Mouse (Mus musculus): ENCODE data around the gene Slc25a18. TPM values are rescaled to one million over a fixed set of nuclear protein-coding genes. Genes with fewer than 3 reads are reported as not detected.
A peak's percentile ranks its signal among the peaks of the same experiment; 100 is the strongest.
"Not testable (repeated sequence)": the region's sequence is repeated elsewhere in the genome, so short reads cannot be mapped to it uniquely, and the experiment has no call there.

Slc25a18 gene
- polyA plus RNA-seq, 3 experiments from 2014 or later, result 0.36 to 0.47 TPM; not detected in 1

GRCm38 (mm10) chr6:120798905-120799304 lies 25.5 kb downstream of the Slc25a18 start:
- no peak for ATAC-seq

- no peak for ATAC-seq
Measured at GRCm38 (mm10) chr6:120799581-120800041, 26.2 kb downstream of the Slc25a18 start.

- ATAC-seq, result no peak
Measured at GRCm38 (mm10) chr6:120806999-120807737, 33.8 kb downstream of the Slc25a18 start.

- no peak for ATAC-seq
Measured at GRCm38 (mm10) chr6:120807738-120808081, 34.3 kb downstream of the Slc25a18 start.

- ATAC-seq, result not testable (repeated sequence)
Measured at GRCm38 (mm10) chr6:120811999-120812398, 38.6 kb downstream of the Slc25a18 start.

- ATAC-seq, result no peak
Measured at GRCm38 (mm10) chr6:120819294-120819693, 45.9 kb downstream of the Slc25a18 start.

- ATAC-seq, result no peak
Measured at GRCm38 (mm10) chr6:120820144-120820543, 46.8 kb downstream of the Slc25a18 start.

- ATAC-seq, result no peak
Measured at GRCm38 (mm10) chr6:120820941-120821340, 47.6 kb downstream of the Slc25a18 start.

GRCm38 (mm10) chr6:120821715-120822114 lies 48.3 kb downstream of the Slc25a18 start:
- no peak for ATAC-seq

GRCm38 (mm10) chr6:120822307-120822928 lies 49.0 kb downstream of the Slc25a18 start, which contains the start of gene Atp6v1e1:
Atp6v1e1 (minus strand) TSS chr6:120822793.
- peak; percentile 97 for ATAC-seq

GRCm38 (mm10) chr6:120822937-120823614 lies 49.7 kb downstream of the Slc25a18 start:
- ATAC-seq, result no peak

- no peak for ATAC-seq
Measured at GRCm38 (mm10) chr6:120830056-120830455, 56.7 kb downstream of the Slc25a18 start.

GRCm38 (mm10) chr6:120830866-120831608 lies 57.7 kb downstream of the Slc25a18 start:
- no peak for ATAC-seq

- no peak for ATAC-seq
Measured at GRCm38 (mm10) chr6:120832097-120832496, 58.7 kb downstream of the Slc25a18 start.

GRCm38 (mm10) chr6:120834766-120835321 lies 61.5 kb downstream of the Slc25a18 start:
- ATAC-seq, result no peak

- peak; percentile 90 for ATAC-seq
Measured at GRCm38 (mm10) chr6:120835474-120836374, 62.3 kb downstream of the Slc25a18 start, which contains the start of gene Bcl2l13. Bcl2l13 (plus strand) TSS chr6:120836212.

GRCm38 (mm10) chr6:120836389-120837151 lies 63.2 kb downstream of the Slc25a18 start:
- peak; percentile 41 for ATAC-seq

- no peak for ATAC-seq
Measured at GRCm38 (mm10) chr6:120837152-120837530, 63.8 kb downstream of the Slc25a18 start.

- ATAC-seq, result no peak
Measured at GRCm38 (mm10) chr6:120840258-120840657, 66.9 kb downstream of the Slc25a18 start.

- peak; percentile 58 for ATAC-seq
Measured at GRCm38 (mm10) chr6:120841754-120842153, 68.4 kb downstream of the Slc25a18 start.
